Mouse (Mus musculus) lung, embryonic 14.5 days (tissue): Measurements from ENCODE around the gene Inhbb. TPM values are rescaled to one million over a fixed set of nuclear protein-coding genes. Genes with fewer than 3 reads are reported as not detected.
A peak's percentile ranks its signal among the peaks of the same experiment; 100 is the strongest.

ENCODE experiments used
- ATAC-seq: fragments of 200-750 bp; cut with Nextera tagmentation; 2 replicates; pipeline ENCODE4 v1.8.0; 2017; ENCODE audit warnings: mild to moderate bottlenecking, moderate TSS enrichment, moderate library complexity; ENCODE audit not compliant: insufficient read depth
- DNase-seq: peaks from one replicate; pipeline ENCODE4 v3.0.0-alpha.2; 2015
- H3K27ac ChIP-seq: fragments of 300-500 bp; sonication (generic); 2 replicates; pipeline ENCODE4 v1.5.1; 2014; ENCODE audit warnings: low read depth, mild to moderate bottlenecking, moderate library complexity
- H3K27me3 ChIP-seq: fragments of 300-500 bp; sonication (generic); 2 replicates; pipeline ENCODE4 v1.6.1; 2014; ENCODE audit warnings: low read length, control low read depth; ENCODE audit not compliant: insufficient read depth
- H3K36me3 ChIP-seq: fragments of 300-500 bp; sonication (generic); 2 replicates; pipeline ENCODE4 v1.6.1; 2014; ENCODE audit warnings: control low read depth; ENCODE audit not compliant: insufficient read depth
- H3K4me1 ChIP-seq: fragments of 300-500 bp; sonication (generic); 2 replicates; pipeline ENCODE4 v1.6.1; 2014; ENCODE audit warnings: antibody characterized with exemption, control low read depth; ENCODE audit not compliant: insufficient read depth
- H3K4me2 ChIP-seq: fragments of 300-500 bp; sonication (generic); 2 replicates; pipeline ENCODE4 v1.6.1; 2014; ENCODE audit warnings: mild to moderate bottlenecking
- H3K4me3 ChIP-seq: fragments of 300-500 bp; sonication (generic); 2 replicates; pipeline ENCODE4 v1.5.1; 2014; ENCODE audit warnings: low read depth, low read length
- H3K9ac ChIP-seq: fragments of 300-500 bp; sonication (generic); 2 replicates; pipeline ENCODE4 v1.6.1; 2014
- H3K9me3 ChIP-seq: fragments of 300-500 bp; sonication (generic); 2 replicates; pipeline ENCODE4 v1.6.1; 2016; ENCODE audit warnings: low read depth, low read length, control low read depth
- CTCF ChIP-seq: IDR thresholded peaks from 2 replicates; pipeline ENCODE4 v1.5.1; 2016; ENCODE audit warnings: antibody characterized with exemption, low read depth
- WGBS: fragments of 180-500 bp; shearing (Covaris S2); extraction: QIAGEN DNeasy Blood & Tissue Kit; methylation state at CpG from one replicate; pipeline ENCODE4 v1.1.7; 2014; 5-methylcytosine and 5-hydroxymethylcytosine counted together
- polyA plus RNA-seq: library from polyadenylated mRNA; unstranded; fragments of >200 nt; fragmentation: Nextera tagmentation; extraction: Ambion mirVana; gene quantifications from 2 replicates; pipeline ENCODE4 v1.2.1, GENCODE M21; 2014

Gene Inhbb
- polyA plus RNA-seq, 1 experiment from 2014 or later, result 0.13 TPM

- H3K9me3 ChIP-seq, result no peaks in the 10 kb centered on the region
- ATAC-seq, result no peak
- no peaks in the 10 kb centered on the region for H3K4me1 ChIP-seq
- no peak overlapping the region; the same call in 1 of the 2 replicates for H3K4me2 ChIP-seq
- no peak overlapping the region for H3K9ac ChIP-seq
- H3K36me3 ChIP-seq, result no peaks in the 10 kb centered on the region
- no peak overlapping the region for H3K27ac ChIP-seq
- H3K27me3 ChIP-seq, result peaks cover 78% of the 10 kb centered on the region
- no peak for TF ChIP-seq CTCF
- WGBS, result 6% methylated on average over 29 of the region's 29 CpGs
- H3K4me3 ChIP-seq, result 0 out of 2 replicates have a peak overlapping the region, but pooled peaks have one; percentile 60
- peak; percentile 35 for DNase-seq
Measured at GRCm38 (mm10) chr1:119419151-119420105, 2.6 kb downstream of the Inhbb start.

- ATAC-seq (no peak), DNase-seq (no peak)
- H3K9ac ChIP-seq, result no peak overlapping the region
- H3K9me3 ChIP-seq, result no peaks in the 10 kb centered on the region
- H3K36me3 ChIP-seq, result no peaks in the 10 kb centered on the region
- H3K27ac ChIP-seq, result no peak overlapping the region
- TF ChIP-seq CTCF, result no peak
- H3K27me3 ChIP-seq, result peaks cover 64% of the 10 kb centered on the region
- 69% methylated on average over 8 of the region's 8 CpGs for WGBS
- H3K4me2 ChIP-seq, result no peak overlapping the region
- no peaks in the 10 kb centered on the region for H3K4me1 ChIP-seq
- H3K4me3 ChIP-seq, result no peak overlapping the region
Measured at GRCm38 (mm10) chr1:119417991-119418390, 4.1 kb downstream of the Inhbb start.

- H3K4me3 ChIP-seq, result no peak overlapping the region
- no peak overlapping the region for H3K27ac ChIP-seq
- peaks cover 59% of the 10 kb centered on the region for H3K27me3 ChIP-seq
- no peak overlapping the region for H3K9ac ChIP-seq
- H3K4me1 ChIP-seq, result no peaks in the 10 kb centered on the region
- ATAC-seq, result no peak
- H3K4me2 ChIP-seq, result no peak overlapping the region
- WGBS, result 76% methylated on average over 20 of the region's 20 CpGs
- H3K9me3 ChIP-seq, result no peaks in the 10 kb centered on the region
- H3K36me3 ChIP-seq, result no peaks in the 10 kb centered on the region
- no peak for DNase-seq
- no peak for TF ChIP-seq CTCF
Measured at GRCm38 (mm10) chr1:119417542-119417941, 4.5 kb downstream of the Inhbb start.

GRCm38 (mm10) chr1:119416610-119417009 is 5.4 kb downstream of the Inhbb start:
- peaks cover 50% of the 10 kb centered on the region for H3K27me3 ChIP-seq
- 79% methylated on average over 8 of the region's 8 CpGs for WGBS
- no peak overlapping the region for H3K27ac ChIP-seq
- no peaks in the 10 kb centered on the region for H3K36me3 ChIP-seq
- H3K9me3 ChIP-seq, result no peaks in the 10 kb centered on the region
- H3K4me2 ChIP-seq, result no peak overlapping the region
- no peaks in the 10 kb centered on the region for H3K4me1 ChIP-seq
- ATAC-seq (no peak), DNase-seq (no peak)
- H3K9ac ChIP-seq, result no peak overlapping the region
- no peak for TF ChIP-seq CTCF
- no peak overlapping the region for H3K4me3 ChIP-seq

GRCm38 (mm10) chr1:119416177-119416576 is 5.9 kb downstream of the Inhbb start:
- ATAC-seq, result no peak
- DNase-seq, result no peak
- Histone ChIP-seq H3K9ac (no peak overlapping the region), H3K36me3 (no peaks in the 10 kb centered on the region), H3K4me3 (no peak overlapping the region), H3K4me1 (no peaks in the 10 kb centered on the region), H3K4me2 (no peak overlapping the region), H3K27ac (no peak overlapping the region), H3K27me3 (peaks cover 46% of the 10 kb centered on the region), H3K9me3 (no peaks in the 10 kb centered on the region)
- 48% methylated on average over 7 of the region's 7 CpGs for WGBS
- TF ChIP-seq CTCF, result no peak

GRCm38 (mm10) chr1:119415151-119415550 is 6.9 kb downstream of the Inhbb start:
- no peak overlapping the region for H3K4me2 ChIP-seq
- H3K4me3 ChIP-seq, result no peak overlapping the region
- H3K9ac ChIP-seq, result no peak overlapping the region
- H3K27me3 ChIP-seq, result peaks cover 37% of the 10 kb centered on the region
- ATAC-seq, result no peak
- no peaks in the 10 kb centered on the region for H3K36me3 ChIP-seq
- no peaks in the 10 kb centered on the region for H3K9me3 ChIP-seq
- 78% methylated on average over 8 of the region's 8 CpGs for WGBS
- no peak overlapping the region for H3K27ac ChIP-seq
- TF ChIP-seq CTCF, result no peak
- no peak for DNase-seq
- H3K4me1 ChIP-seq, result no peaks in the 10 kb centered on the region

GRCm38 (mm10) chr1:119410661-119411060 is 11.4 kb downstream of the Inhbb start:
- Histone ChIP-seq H3K4me1 (no peaks in the 10 kb centered on the region), H3K36me3 (no peaks in the 10 kb centered on the region), H3K9ac (no peak overlapping the region), H3K4me3 (no peak overlapping the region), H3K27ac (no peak overlapping the region), H3K27me3 (no peaks in the 10 kb centered on the region), H3K9me3 (no peaks in the 10 kb centered on the region), H3K4me2 (no peak overlapping the region)
- WGBS, result 80% methylated on average over 5 of the region's 5 CpGs
- DNase-seq (no peak), ATAC-seq (no peak)
- no peak for TF ChIP-seq CTCF
